Mouse (Mus musculus) liver, embryonic 13.5 days (tissue): ENCODE measurements around the gene Kctd18. TPM values are rescaled to one million over a fixed set of nuclear protein-coding genes. Genes with fewer than 3 reads are reported as not detected.
"Not testable (repeated sequence)": the region's sequence is repeated elsewhere in the genome, so short reads cannot be mapped to it uniquely, and the experiment has no call there.

ENCODE experiments used
- ATAC-seq: fragments of 200-750 bp; cut with Nextera tagmentation; 2 replicates; pipeline ENCODE4 v1.8.0; 2017; ENCODE audit warnings: low read depth, mild to moderate bottlenecking, moderate number of reproducible peaks, moderate library complexity
- DNase-seq: peaks from one replicate; pipeline ENCODE4 v3.0.0; 2022
- H3K27ac ChIP-seq: fragments of 300-500 bp; sonication (generic); 2 replicates; pipeline ENCODE4 v1.5.1; 2015; ENCODE audit warnings: moderate library complexity, mild to moderate bottlenecking, inconsistent platforms
- H3K27me3 ChIP-seq: fragments of 300-500 bp; sonication (generic); 2 replicates; pipeline ENCODE4 v1.6.1; 2015; ENCODE audit warnings: mild to moderate bottlenecking, inconsistent platforms
- H3K36me3 ChIP-seq: fragments of 300-500 bp; sonication (generic); 2 replicates; pipeline ENCODE4 v1.6.1; 2015; ENCODE audit warnings: mild to moderate bottlenecking, inconsistent platforms
- H3K4me1 ChIP-seq: fragments of 300-500 bp; sonication (generic); replicated peaks from 2 replicates; pipeline ENCODE4 v1.6.1; 2015; ENCODE audit warnings: inconsistent platforms
- H3K4me2 ChIP-seq: fragments of 300-500 bp; sonication (generic); 2 replicates; pipeline ENCODE4 v1.6.1; 2015; ENCODE audit warnings: inconsistent platforms, mild to moderate bottlenecking, moderate library complexity
- H3K4me3 ChIP-seq: fragments of 300-500 bp; sonication (generic); replicated peaks from 2 replicates; pipeline ENCODE4 v1.5.1; 2015; ENCODE audit warnings: mild to moderate bottlenecking, inconsistent platforms
- H3K9ac ChIP-seq: fragments of 300-500 bp; sonication (generic); 2 replicates; pipeline ENCODE4 v1.6.1; 2015; ENCODE audit warnings: mild to moderate bottlenecking, inconsistent platforms
- H3K9me3 ChIP-seq: fragments of 300-500 bp; sonication (generic); replicated peaks from 2 replicates; pipeline ENCODE4 v1.6.1; 2016; ENCODE audit warnings: inconsistent platforms
- WGBS: fragments of 180-500 bp; shearing (Covaris S2); methylation state at CpG from one replicate; pipeline ENCODE4 v1.1.7; 2015; ENCODE audit not compliant: insufficient replicate concordance; 5-methylcytosine and 5-hydroxymethylcytosine counted together
- polyA plus RNA-seq: library from polyadenylated mRNA; unstranded; fragments of >200 nt; fragmentation: Nextera tagmentation; extraction: Ambion mirVana; gene quantifications from 2 replicates; pipeline ENCODE4 v1.2.1, GENCODE M21; 2015

Kctd18 gene
- polyA plus RNA-seq, 1 experiment from 2014 or later = 2.8 TPM

- not testable (repeated sequence) for H3K4me2 ChIP-seq, ATAC-seq, H3K27ac ChIP-seq, H3K9ac ChIP-seq, H3K27me3 ChIP-seq, H3K4me1 ChIP-seq, H3K4me3 ChIP-seq, H3K9me3 ChIP-seq, DNase-seq, H3K36me3 ChIP-seq
- WGBS = 81% methylated on average over 9 of the region's 9 CpGs
Measured at GRCm38 (mm10) chr1:58037306-58037705, 18.6 kb upstream of the Kctd18 start.

GRCm38 (mm10) chr1:58031160-58031769, 12.5 kb upstream of the Kctd18 start:
- Histone ChIP-seq H3K36me3 (peaks cover 1% of the 10 kb centered on the region; the same call in 1 of the 2 replicates), H3K27me3 (no peaks in the 10 kb centered on the region), H3K4me3 (no peak overlapping the region), H3K27ac (no peak overlapping the region), H3K4me1 (peaks cover 43% of the 10 kb centered on the region), H3K4me2 (0 out of 2 replicates have a peak overlapping the region, but pooled peaks have one; percentile 72), H3K9ac (no peak overlapping the region), H3K9me3 (no peaks in the 10 kb centered on the region)
- no peak for ATAC-seq
- DNase-seq = peak; percentile 51
- 48% methylated on average over 10 of the region's 10 CpGs for WGBS

DNA sequence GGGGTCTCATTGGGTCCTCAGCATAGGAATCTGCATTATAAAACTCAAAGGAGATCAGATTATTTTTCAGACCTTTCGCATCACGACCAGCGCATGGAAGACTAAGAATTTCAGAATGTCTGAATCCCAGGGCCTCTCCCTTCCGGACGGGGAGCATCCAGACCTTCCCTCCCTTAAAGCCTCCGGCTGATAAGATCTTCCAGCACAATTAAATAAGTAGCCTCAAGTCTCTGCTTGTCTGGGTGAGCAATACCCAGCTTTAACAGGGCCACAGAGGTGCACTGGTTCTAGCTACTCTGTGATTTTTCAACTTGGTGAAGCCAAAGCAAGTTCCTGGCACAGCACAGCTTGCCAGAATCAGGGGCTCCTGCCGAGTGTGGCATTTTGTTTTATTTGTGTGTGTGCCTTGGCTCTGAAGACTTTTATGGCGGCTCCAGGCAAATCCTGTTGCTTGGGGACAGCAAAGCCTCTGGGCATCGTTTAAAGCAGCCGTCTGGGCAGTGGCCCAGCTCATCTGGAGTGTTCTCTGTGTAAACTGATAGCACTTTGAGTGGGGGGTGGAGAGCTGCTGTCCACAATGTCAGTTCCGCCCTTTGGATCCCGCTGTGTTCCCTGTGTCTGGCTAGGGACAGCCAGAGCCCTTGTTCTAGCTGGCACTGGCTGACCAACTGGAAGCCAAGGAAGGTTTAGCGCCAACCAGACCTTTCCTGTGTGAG, 11.6 kb upstream of the Kctd18 start:
- WGBS = 30% methylated on average over 13 of the region's 13 CpGs

GRCm38 (mm10) chr1:58029636-58030117, 10.9 kb upstream of the Kctd18 start, which contains the start of gene Aox1:
Gene Aox1, plus strand, starts transcription at chr1:58029931.
- H3K9ac ChIP-seq = peak within 1 kb of the TSS; percentile 33; the same call in 1 of the 2 replicates
- WGBS = 3% methylated on average over 12 of the region's 12 CpGs
- no peak within 1 kb of the TSS; the same call in 1 of the 2 replicates for H3K27ac ChIP-seq
- DNase-seq (peak; percentile 38), ATAC-seq (peak; percentile 66)
- H3K4me3 ChIP-seq = peak within 1 kb of the TSS; percentile 46
- peaks cover 43% of the 10 kb centered on the region for H3K4me1 ChIP-seq
- peaks cover 6% of the 10 kb centered on the region for H3K36me3 ChIP-seq
- H3K9me3 ChIP-seq = no peaks in the 10 kb centered on the region
- H3K27me3 ChIP-seq = no peaks in the 10 kb centered on the region
- peak within 1 kb of the TSS; percentile 72 for H3K4me2 ChIP-seq

More for the DNA sequence above, 11.6 kb upstream of the Kctd18 start:
- H3K9me3 ChIP-seq = no peaks in the 10 kb centered on the region
- peak overlapping the region; percentile 72 for H3K4me2 ChIP-seq
- peaks cover 43% of the 10 kb centered on the region for H3K4me1 ChIP-seq
- DNase-seq = no peak
- H3K27me3 ChIP-seq = no peaks in the 10 kb centered on the region
- H3K9ac ChIP-seq = 0 out of 2 replicates have a peak overlapping the region, but pooled peaks have one; percentile 33
- H3K4me3 ChIP-seq = peak overlapping the region; percentile 46
- no peak; the same call in 1 of the 2 replicates for ATAC-seq
- peaks cover 3% of the 10 kb centered on the region; the same call in 1 of the 2 replicates for H3K36me3 ChIP-seq
- H3K27ac ChIP-seq = no peak overlapping the region

GRCm38 (mm10) chr1:58027707-58028106, 9.0 kb upstream of the Kctd18 start:
- Histone ChIP-seq H3K27ac (no peak overlapping the region; the same call in 1 of the 2 replicates), H3K4me3 (no peak overlapping the region), H3K9me3 (no peaks in the 10 kb centered on the region), H3K9ac (peak overlapping the region; percentile 12; the same call in 1 of the 2 replicates), H3K27me3 (no peaks in the 10 kb centered on the region), H3K4me1 (peaks cover 43% of the 10 kb centered on the region), H3K36me3 (peaks cover 19% of the 10 kb centered on the region), H3K4me2 (peak overlapping the region; percentile 48)
- 19% methylated on average over 7 of the region's 7 CpGs for WGBS
- ATAC-seq (peak; percentile 63), DNase-seq (no peak)

DNA sequence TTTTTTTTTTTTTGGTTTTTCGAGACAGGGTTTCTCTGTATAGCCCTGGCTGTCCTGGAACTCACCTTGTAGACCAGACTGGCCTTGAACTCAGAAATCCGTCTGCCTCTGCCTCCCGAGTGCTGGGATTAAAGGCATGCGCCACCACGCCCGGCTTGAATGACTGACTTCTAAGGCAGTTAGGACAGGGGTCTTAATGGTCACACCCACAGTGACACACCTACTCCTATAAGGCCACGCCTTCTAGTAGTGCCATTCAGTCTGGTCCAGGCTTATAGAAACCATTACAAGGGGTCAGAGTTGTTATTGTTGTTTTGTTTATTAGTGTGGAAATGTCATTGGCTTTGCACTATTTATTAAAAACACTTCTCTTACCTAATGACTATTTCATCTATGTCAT, 12.4 kb downstream of the Kctd18 start:
- 87% methylated on average over 7 of the region's 7 CpGs for WGBS
- DNase-seq, ATAC-seq, H3K9ac ChIP-seq, H3K27me3 ChIP-seq, H3K4me2 ChIP-seq, H3K27ac ChIP-seq, H3K9me3 ChIP-seq, H3K4me1 ChIP-seq, H3K4me3 ChIP-seq: not testable (repeated sequence)
- H3K36me3 ChIP-seq = peaks cover 42% of the 10 kb centered on the region

GRCm38 (mm10) chr1:57998146-57998545, 20.6 kb downstream of the Kctd18 start:
- no peak overlapping the region for H3K27ac ChIP-seq
- H3K4me2 ChIP-seq = peak overlapping the region; percentile 90
- H3K4me1 ChIP-seq = peaks cover 23% of the 10 kb centered on the region
- no peak for ATAC-seq
- H3K9me3 ChIP-seq = no peaks in the 10 kb centered on the region
- H3K36me3 ChIP-seq = peaks cover 32% of the 10 kb centered on the region
- peak overlapping the region; percentile 81; the same call in 1 of the 2 replicates for H3K4me3 ChIP-seq
- no peak overlapping the region for H3K9ac ChIP-seq
- WGBS = 78% methylated on average over 3 of the region's 3 CpGs
- DNase-seq = no peak
- no peaks in the 10 kb centered on the region for H3K27me3 ChIP-seq

DNA sequence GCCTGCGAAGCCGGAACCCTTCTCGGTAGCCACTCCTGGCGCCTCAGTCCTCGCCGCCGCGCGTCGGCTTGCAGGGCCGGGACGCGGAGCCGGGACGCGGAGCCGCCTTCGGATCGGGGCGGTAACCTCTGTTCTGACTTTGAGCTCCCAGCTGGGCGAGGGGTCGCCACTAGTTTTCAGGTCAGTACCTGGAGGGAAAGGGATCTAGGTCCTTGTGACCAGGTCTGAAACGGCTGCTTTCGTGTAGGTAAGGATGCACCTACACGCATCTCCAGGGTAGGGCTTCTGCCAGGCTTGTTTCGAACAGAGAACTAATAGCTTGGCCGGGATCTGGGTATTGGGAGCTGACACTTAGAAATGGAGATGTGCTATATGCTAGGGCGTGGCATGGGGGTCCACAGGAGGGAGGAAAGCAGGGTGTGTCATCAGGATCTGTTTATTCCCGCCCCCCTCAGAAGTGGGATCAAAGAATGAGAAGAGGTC, 22.6 kb downstream of the Kctd18 start:
- WGBS = under 1% methylated on average over 29 of the region's 29 CpGs
- Histone ChIP-seq H3K4me3 (peak overlapping the region; percentile 81), H3K4me1 (peaks cover 23% of the 10 kb centered on the region), H3K36me3 (peaks cover 19% of the 10 kb centered on the region), H3K27me3 (no peaks in the 10 kb centered on the region), H3K9ac (peak overlapping the region; percentile 86), H3K27ac (peak overlapping the region; percentile 80), H3K9me3 (no peaks in the 10 kb centered on the region), H3K4me2 (peak overlapping the region; percentile 90)
- ATAC-seq = peak; percentile 88
- no peak for DNase-seq

GRCm38 (mm10) chr1:57995432-57996132, 23.2 kb downstream of the Kctd18 start, which contains the start of gene Sgo2a:
Gene Sgo2a, plus strand, starts transcription at chr1:57995971.
- peak within 1 kb of the TSS; percentile 80 for H3K27ac ChIP-seq
- peak within 1 kb of the TSS; percentile 81 for H3K4me3 ChIP-seq
- peak; percentile 92 for DNase-seq
- H3K4me1 ChIP-seq = peaks cover 23% of the 10 kb centered on the region
- peak within 1 kb of the TSS; percentile 86 for H3K9ac ChIP-seq
- H3K27me3 ChIP-seq = no peaks in the 10 kb centered on the region
- peaks cover 14% of the 10 kb centered on the region for H3K36me3 ChIP-seq
- WGBS = 6% methylated on average over 30 of the region's 30 CpGs
- ATAC-seq = peak; percentile 94
- H3K9me3 ChIP-seq = no peaks in the 10 kb centered on the region
- peak within 1 kb of the TSS; percentile 90 for H3K4me2 ChIP-seq

DNA sequence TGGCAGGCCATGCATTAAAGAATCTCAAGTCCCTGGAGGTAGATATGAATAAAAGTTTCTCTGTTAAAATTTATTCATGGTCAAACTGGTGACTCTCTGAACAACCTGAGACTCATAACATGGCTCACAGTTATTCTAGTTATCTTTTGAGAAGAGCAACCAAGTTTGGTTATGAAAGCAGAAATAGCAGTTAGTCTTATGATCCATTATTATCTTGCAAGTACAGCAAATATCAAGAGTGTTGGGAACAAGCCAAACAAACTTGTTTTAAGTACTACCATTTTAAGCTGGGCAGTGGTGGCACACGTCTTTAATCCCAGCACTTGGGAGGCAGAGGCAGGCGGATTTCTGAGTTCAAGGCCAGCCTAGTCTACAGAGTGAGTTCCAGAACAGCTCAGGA, 27.5 kb downstream of the Kctd18 start:
- 45% methylated on average over 2 of the region's 2 CpGs for WGBS

More for the DNA sequence above, 27.5 kb downstream of the Kctd18 start:
- Histone ChIP-seq H3K4me2 (no peak overlapping the region), H3K27ac (no peak overlapping the region), H3K4me3 (no peak overlapping the region), H3K4me1 (peaks cover 6% of the 10 kb centered on the region; the same call in 1 of the 2 replicates), H3K9me3 (no peaks in the 10 kb centered on the region), H3K27me3 (no peaks in the 10 kb centered on the region), H3K36me3 (no peaks in the 10 kb centered on the region), H3K9ac (no peak overlapping the region)
- no peak for ATAC-seq
- DNase-seq = no peak
